Mouse (Mus musculus): ENCODE data around the gene Epha6.

Epha6 gene

DNA sequence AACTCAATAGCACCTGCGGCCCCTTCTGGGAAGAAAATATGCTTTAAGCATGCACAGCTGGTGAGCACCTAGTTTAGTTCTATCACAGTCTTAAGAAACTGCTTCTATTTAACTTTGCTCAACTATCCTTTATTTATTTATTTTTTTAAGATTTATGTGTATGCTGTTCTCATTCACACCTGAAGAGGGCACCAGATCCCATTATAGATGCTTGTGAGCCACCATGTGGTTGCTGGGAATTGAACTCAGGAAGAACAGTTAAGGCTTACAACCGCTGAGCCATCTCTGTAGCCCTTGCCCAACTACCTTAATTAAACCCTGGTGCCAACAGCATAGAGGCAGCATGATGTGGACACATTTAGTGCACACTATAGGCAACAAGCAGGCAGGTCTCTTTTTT is 938.4 kb downstream of the Epha6 start:
- DNase-seq (ENCODE audit: low read depth, low spot score) = peak; percentile 22

DNA sequence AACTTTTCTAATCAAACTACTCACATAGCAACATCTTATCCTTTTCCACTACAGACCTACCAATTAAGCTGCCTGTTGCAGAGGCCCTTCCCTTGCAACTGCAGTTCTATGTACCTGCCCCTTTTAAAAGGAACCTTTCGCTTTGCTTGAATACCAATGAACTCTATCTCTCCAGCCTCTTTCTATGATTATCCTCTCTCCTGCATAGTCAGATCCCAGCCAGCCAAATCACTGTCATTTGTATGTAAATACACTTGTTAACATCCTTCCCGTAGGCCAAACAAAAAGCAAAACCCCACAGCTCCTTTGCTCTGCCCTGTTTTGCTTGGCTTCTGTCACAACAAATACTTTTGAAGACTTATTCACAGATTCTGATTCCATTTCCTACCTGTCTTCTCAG is 961.6 kb downstream of the Epha6 start:
- no peak for DNase-seq (ENCODE audit: low read depth, low spot score)

DNA sequence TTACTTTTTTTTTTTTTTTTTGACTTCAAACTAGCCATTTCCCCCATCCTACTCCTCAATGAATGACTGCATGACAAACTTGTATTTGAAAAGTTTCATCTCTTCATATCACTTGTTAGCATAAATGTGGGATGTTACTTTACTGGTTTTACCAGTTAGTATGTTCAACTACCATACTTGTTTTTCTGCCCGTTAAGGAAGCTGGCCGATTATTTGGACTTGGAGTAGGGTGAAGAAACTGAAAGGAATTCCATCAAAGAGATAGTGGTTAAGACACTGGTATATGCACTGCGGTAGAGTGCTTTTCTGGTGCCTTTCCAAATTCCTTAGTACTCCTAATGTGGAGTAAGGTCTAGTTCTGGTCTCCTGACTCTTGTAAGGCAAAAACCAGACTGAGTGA is 965.3 kb downstream of the Epha6 start:
- DNase-seq (ENCODE audit: low read depth, low spot score) = peak; percentile 20

DNA sequence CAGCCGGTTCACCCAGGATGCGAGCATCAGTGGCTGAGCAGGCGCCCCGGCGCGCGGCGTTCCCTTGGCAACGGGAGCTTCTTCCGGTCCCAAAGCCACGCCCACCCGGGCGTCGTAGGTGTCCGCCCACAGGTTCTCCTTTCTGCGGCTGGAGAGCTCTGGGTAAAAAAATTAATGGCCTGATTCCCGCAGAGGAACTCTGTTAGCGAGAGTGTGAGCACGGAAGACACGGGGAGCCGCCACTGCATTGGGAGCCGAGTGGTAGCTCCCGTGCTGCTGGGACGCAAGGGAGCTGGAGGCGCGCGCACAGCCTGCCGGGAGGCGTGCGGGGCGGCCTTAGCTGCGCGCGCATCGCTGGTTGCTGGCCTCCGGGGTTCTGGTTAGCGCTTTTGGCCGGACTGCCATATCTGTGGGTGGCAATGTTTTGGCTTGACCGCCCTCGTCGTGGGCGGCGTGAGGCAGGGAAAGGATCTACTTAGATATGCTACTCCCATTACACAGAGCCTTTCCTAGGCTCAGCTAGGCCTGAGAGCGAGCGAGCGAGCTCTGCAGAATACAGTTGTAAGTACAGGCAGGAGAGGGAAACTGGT is 966.1 kb downstream of the Epha6 start, which contains the start of gene Arl6:
Gene Arl6 (minus strand): TSS at position 290 of the 590 bp plus-strand sequence.
- DNase-seq (ENCODE audit: low read depth, low spot score) = peak; percentile 95

DNA sequence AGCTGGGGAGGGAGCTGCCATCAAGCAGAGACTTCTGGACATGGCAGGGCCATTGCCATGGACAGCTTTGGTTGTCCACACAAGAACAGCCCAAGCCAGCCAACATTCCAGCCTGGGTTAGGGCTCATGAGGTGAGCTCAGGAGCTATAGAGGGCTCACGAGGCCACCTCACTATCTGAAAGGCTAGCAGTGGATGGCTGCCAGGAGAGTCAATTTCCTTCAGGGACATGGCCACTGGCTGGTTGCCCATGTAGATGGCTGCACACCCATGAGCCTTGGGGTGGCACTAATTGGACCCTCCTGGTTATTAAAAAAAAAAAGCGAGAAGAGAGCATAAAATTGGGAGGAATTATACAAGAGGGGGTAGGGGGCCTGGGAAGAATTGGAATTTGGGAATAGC is 970.7 kb downstream of the Epha6 start:
- no peak for DNase-seq (ENCODE audit: low read depth, low spot score)

DNA sequence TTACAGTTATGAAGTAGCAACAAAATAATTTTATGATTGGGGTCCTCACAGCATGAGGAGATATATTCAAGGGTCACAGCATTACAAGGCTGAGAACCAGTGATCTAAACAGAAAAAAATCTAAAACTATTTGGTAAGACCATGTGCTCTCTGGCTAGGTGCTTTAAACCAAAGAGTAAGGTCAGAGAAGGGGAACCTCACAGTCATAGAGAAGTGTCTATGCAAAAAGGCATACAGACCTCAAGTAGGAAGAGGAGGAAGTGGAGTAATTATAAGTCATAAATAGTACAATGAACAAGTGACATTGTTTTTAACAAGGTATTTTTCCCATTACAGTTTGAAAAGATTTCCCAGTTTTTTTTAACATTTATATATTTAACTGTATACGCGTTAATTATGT is 983.8 kb downstream of the Epha6 start:
- no peak for DNase-seq (ENCODE audit: low read depth, low spot score)

DNA sequence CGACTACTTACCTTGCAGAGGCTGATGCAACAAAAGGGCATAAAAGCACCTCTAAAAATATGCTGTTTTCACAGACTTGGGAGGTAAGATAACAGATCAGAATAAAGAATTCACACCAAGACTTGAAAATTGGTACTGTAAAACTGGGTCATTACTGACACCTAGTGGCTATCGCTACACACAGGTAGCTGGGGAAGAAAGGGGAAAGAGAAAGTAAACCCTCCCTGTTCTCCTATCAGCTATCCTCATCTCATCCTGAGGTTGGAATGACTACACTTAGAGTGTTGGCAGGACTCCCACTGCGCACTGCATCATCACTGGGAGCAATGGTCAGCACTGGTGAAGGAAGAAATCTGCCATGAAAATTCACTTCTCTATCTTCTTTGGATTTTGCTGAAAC is 988.2 kb downstream of the Epha6 start:
- peak; percentile 95 for DNase-seq (ENCODE audit: low read depth, low spot score)

DNA sequence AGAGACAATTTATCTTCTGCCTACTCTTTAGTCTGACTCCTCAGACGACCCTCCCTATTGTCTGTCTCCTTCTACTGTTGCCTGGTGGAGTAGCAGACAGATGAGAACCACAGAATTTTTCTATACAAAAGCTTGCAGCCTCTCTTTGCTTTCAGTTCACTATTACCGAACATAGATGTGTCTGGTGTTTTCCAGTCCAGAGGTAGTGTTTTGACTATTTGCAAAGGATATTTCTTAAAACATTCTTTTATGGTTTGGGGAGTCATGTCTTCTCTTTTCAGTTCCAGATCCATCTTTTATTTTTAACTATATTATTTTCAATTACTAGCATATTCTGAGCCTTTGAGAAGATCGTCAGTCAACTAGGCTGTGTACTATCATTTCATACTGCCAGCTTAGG is 989.7 kb downstream of the Epha6 start:
- DNase-seq (ENCODE audit: low read depth, low spot score) = no peak

DNA sequence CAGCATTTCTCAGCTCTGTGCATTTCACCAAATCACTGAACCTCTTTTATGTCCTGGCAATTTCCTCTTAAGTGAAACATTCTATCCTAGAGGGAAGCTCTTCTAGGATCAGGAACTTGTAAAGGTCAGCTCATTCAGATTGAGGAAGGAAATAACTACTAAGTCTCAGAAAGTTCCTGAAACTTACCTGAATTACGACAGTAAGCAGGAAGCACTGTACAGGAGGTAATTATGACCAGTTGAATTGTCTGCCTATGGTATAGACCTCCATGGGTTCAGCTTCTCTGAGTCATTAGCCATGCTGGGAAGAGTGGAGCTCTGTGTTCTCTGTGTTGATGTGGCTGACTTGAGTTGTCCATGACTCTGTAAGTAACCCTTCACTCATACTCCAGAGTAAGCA is 994.6 kb downstream of the Epha6 start:
- DNase-seq (ENCODE audit: low read depth, low spot score) = no peak

DNA sequence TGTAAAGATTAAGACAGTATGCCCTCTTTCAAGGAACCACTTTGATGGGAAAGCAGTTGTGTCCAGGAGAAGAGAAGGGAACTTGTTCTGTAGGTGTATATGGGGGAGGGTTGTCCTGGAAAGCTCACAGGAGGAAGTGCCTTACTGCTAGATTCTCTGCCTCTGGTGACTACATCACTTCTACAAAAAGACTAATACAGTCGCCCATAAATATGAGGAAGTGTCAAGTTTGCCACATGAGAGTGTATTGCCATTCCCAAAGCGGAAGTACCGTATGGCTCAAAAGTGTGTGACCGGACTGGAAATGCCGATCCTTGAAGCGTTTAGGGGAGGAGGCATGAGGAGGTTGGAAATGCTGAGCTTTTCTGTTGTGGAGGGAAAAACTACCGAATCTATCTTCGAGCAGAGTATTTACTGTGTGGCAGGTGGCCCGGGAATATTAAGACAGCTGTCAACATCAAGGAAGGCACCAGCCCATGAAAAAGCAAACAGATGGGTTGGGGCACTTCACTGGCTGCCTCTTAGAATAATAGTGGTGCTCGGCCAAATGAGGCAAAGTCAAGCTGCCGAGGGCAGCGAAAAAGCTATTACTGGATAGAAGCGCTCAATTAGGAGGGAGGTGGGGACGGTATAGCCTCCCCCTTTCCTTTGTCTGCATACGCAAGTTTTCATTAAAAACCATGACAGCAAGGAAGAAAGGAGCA is 1001.1 kb downstream of the Epha6 start:
- DNase-seq (ENCODE audit: low read depth, low spot score) = no peak
